Mouse (Mus musculus) fibroblast of lung, adult 2 months (primary cell): ENCODE data around the gene Olfr736.

ENCODE experiments used
- DNase-seq: peaks from one replicate; pipeline ENCODE4 v3.0.0-alpha.2; 2011; ENCODE audit warnings: low read depth

The Olfr736 gene

DNA sequence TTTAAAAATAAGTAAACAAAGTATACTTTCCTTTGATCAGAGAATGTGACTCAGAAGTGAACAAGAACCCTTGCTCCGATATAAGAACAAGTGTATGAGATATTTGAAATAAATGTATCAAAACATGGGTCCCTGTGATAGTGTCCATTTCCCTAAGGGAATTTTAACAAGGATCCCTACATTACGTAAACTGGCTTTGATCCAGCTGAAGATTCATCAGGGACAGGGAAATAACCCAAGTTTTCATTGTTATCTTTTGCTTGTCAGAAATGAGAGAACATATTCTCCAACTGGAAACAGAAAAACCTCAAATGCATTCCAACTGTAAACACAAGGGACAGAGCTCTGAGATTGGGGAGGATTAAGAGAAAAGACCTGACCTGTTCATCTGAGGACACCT lies at the start of gene Olfr736:
TSS of gene Olfr736 (plus strand) at position 301 of the 400 bp plus-strand sequence.
- no peak for DNase-seq

- no peak for DNase-seq
These were observed 32.2 kb upstream of the Olfr736 start, which contains the start of gene Olfr735 for GRCm38 (mm10) chr14:50348796-50349195. TSS of gene Olfr735 (minus strand) at chr14:50348872.

DNA sequence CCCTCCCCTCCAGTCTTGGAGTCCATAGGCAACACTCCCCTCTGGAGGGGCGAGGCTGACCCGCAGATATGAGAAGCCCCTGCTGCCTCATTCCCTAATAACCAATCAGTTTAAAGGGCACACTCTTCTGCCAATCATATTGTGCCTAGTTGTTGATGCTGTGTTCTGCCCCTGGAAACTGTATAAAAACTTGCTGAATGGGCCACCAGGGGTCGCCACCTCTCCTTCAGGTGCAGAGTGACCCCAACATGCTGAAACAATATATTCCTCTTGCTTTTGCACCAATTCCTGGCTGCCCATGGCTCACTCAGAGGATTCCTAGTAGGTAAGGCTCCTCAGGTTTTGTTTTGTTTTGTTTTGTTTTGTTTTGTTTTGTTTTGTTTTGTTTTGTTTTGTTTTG lies 28.5 kb upstream of the Olfr736 start:
- no peak for DNase-seq

DNA sequence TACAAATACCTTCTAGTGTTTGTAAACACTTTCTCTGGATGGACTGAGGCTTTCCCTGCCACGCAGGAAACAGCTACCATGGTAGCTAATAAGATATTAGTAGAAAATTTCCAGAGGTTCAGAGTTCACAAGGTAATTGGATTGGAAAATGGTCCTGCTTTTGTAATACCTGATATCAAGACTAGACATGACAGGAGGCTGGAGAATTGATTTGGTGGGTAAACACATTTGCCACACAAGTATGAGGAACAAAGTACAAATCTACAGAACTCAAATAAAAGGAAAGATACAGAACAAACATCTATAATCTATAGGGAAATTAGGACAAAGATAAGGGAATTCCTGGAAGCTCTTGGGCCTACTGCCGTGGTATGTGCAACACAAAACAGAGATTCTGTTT lies 24.2 kb upstream of the Olfr736 start:
- no peak for DNase-seq

DNA sequence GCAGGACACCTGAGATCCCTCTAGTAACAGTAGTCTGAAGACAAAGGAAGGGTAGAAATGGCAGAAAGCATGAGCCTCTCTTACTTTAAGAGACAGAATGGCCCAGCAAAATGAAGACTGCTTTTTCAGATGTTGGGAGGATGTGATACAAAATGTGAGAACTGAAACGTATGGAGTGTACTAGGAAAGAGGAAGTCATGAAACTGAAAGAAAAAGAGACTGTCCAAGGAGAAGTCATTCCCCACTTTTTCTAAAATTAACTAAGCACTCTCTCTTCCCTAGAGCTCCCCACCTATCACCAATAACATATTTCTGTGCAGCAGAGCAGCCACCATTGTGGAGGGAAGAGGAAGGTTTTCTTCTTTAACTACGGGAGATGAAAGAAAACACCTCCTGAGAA lies 23.4 kb upstream of the Olfr736 start, which contains the start of gene Tlr11:
TSS of gene Tlr11 (plus strand) at position 322 of the 400 bp plus-strand sequence.
- DNase-seq = no peak

DNA sequence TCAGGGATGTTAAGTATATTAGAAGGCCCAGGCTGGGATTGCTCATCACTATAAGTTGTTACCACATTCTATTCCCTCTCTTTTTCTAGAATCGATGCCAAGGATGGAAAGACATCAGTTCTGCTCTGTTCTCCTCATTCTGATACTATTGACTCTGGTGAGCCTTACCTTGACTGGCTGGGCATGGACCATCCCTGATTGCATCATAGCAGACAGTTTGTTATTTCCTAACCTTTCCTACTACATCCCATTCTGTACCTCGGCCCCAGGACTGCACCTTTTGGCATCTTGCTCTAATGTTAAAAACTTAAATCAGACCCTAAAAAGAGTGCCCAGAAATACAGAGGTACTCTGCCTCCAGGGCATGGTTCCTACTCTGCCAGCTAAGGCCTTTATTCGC lies 20.5 kb upstream of the Olfr736 start:
- no peak for DNase-seq

GRCm38 (mm10) chr14:50363561-50363960 lies 17.4 kb upstream of the Olfr736 start:
- DNase-seq = no peak

- DNase-seq = no peak
These were observed 26.3 kb downstream of the Olfr736 start, which contains the start of gene Olfr738 for GRCm38 (mm10) chr14:50407268-50407667. TSS of gene Olfr738 (plus strand) at chr14:50407568.

GRCm38 (mm10) chr14:50418326-50418725 lies 37.4 kb downstream of the Olfr736 start, which contains the start of gene Olfr739:
TSS of gene Olfr739 (plus strand) at chr14:50418626.
- no peak for DNase-seq
